Mouse (Mus musculus): ENCODE measurements around the gene U2surp. TPM values are rescaled to one million over a fixed set of nuclear protein-coding genes. Genes with fewer than 3 reads are reported as not detected.

U2surp gene
- 37.8 and 51.2 TPM in 2 replicates for total RNA-seq (2014; rRNA removed)
- 116 and 138 TPM in 2 replicates for polyA plus RNA-seq (2015; fragmentation: Nextera tagmentation; extraction: Ambion mirVana)

GRCm38 (mm10) chr9:95511472-95512330 lies at the start of gene U2surp:
TSS of gene U2surp (minus strand) at chr9:95511996.
- Histone ChIP-seq H3K27ac (ENCODE audit: low read depth, low read length) (peak within 1 kb of the TSS; percentile 78), H3K4me3 (ENCODE audit: low read depth, low read length) (peak within 1 kb of the TSS; percentile 64), H3K36me3 (ENCODE audit: insufficient read depth, low read length) (no peaks in the 10 kb centered on the region), H3K9ac (replicated peaks; ENCODE audit: low read length, poor library complexity, severe bottlenecking) (peak within 1 kb of the TSS; percentile 66), H3K4me2 (ENCODE audit: low read depth, low read length, poor library complexity, severe bottlenecking) (peak within 1 kb of the TSS; percentile 89), H3K27me3 (ENCODE audit: insufficient read depth, low read length) (no peaks in the 10 kb centered on the region), H3K4me1 (ENCODE audit: insufficient read depth, low read length) (peaks cover 4% of the 10 kb centered on the region; the same call in 1 of the 2 replicates), H3K9me3 (ENCODE audit: low read length) (no peaks in the 10 kb centered on the region)
- DNase-seq (ENCODE audit: low spot score) (peak; percentile 97), ATAC-seq (ENCODE audit: low FRiP score) (peak; percentile 96)
- under 1% methylated on average over 74 of the region's 74 CpGs for WGBS
- no peak for TF ChIP-seq CTCF (IDR thresholded peaks at IDR 0.05)

DNA sequence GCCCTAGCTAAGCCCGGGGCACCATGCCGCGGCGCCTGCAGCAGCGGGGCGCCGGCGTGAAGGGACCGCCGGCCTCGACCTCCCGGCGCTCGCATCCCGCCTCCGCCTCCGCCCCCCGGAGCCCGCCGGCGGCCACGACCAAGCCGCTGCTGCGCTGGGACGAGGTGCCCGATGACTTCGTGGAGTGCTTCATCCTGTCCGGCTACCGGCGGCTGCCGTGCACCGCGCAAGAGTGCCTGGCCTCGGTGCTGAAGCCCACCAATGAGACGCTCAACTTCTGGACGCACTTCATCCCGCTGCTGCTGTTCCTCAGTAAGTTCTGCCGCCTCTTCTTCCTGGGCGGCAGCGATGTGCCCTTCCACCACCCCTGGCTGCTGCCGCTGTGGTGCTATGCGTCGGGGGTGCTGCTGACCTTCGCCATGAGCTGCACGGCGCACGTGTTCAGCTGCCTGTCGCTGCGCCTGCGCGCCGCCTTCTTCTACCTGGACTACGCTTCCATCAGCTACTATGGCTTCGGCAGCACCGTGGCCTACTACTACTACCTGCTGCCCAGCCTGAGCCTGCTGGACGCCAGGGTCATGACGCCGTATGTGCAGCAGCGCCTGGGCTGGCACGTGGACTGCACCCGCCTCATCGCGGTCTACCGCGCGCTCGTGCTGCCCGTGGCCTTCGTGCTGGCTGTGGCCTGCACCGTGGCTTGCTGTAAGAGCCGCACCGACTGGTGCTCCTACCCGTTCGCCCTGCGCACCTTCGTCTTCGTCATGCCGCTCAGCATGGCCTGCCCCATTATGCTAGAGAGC lies 48.3 kb upstream of the U2surp start:
- Histone ChIP-seq H3K4me1 (ENCODE audit: insufficient read depth, low read length) (peaks cover 26% of the 10 kb centered on the region), H3K27ac (ENCODE audit: low read depth, low read length) (peak overlapping the region; percentile 78), H3K9me3 (ENCODE audit: low read length) (no peaks in the 10 kb centered on the region), H3K27me3 (ENCODE audit: insufficient read depth, low read length) (0 out of 2 replicates have a peak, but pooled peaks cover 3% of the 10 kb centered on the region), H3K36me3 (ENCODE audit: insufficient read depth, low read length) (no peaks in the 10 kb centered on the region), H3K4me2 (ENCODE audit: low read depth, low read length, poor library complexity, severe bottlenecking) (peak overlapping the region; percentile 95), H3K4me3 (ENCODE audit: low read depth, low read length) (peak overlapping the region; percentile 66), H3K9ac (replicated peaks; ENCODE audit: low read length, poor library complexity, severe bottlenecking) (peak overlapping the region; percentile 80)
- no peak for TF ChIP-seq CTCF (IDR thresholded peaks at IDR 0.05)
- WGBS = 8% methylated on average over 77 of the region's 78 CpGs
- peak; percentile 72 for DNase-seq (ENCODE audit: low spot score)
- ATAC-seq (ENCODE audit: low FRiP score) = peak; percentile 82

DNA sequence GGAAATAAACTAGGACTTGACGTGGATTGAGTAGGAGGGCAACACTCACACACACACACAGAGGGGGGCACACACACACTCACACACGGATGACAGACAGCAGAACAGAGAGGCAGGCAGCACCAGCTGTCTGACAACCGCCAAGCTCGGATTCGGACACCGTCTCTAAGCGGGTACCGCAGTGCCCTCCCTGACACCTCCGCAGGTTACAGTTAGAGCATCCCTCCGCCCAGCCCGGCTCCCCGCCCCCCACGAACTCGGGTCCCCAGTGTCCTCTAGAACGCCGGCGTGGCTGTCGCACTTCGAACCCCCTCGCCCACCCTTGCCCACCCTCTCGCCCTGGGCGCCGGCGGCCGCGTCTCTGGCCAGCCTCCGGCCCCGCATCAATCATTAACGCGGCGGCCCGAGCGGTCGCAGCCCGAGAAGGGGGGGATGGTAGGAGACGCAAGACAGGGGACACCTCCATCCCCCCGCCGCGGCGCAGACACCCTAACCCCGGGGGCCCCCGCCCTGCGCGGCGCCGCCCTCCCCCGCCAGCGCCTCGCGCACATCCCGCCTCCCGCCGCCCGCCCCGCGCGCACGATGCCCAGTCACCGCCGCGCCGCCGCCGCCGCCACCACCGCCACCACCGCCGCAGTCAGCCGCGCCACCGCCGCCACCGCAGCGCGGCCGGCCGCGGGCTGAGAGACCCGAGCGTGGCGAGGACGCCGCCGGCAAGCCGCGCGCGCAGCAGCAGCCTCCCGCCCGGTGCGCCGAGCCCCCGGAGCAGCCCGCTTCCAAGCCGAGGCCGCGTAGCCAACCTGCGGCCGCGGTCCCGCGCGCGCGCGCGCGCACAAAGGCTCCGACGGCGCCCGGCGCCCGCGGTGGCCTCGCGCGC lies 47.5 kb upstream of the U2surp start, which contains the start of gene Paqr9:
Gene Paqr9, plus strand, starts transcription at position 599 of the 877 bp plus-strand sequence.
- peak within 1 kb of the TSS; percentile 95 for H3K4me2 ChIP-seq (ENCODE audit: low read depth, low read length, poor library complexity, severe bottlenecking)
- H3K36me3 ChIP-seq (ENCODE audit: insufficient read depth, low read length) = no peaks in the 10 kb centered on the region
- ATAC-seq (ENCODE audit: low FRiP score) = peak; percentile 72
- TF ChIP-seq CTCF (IDR thresholded peaks at IDR 0.05) = no peak
- peak within 1 kb of the TSS; percentile 66 for H3K4me3 ChIP-seq (ENCODE audit: low read depth, low read length)
- 0 out of 2 replicates have a peak, but pooled peaks cover 3% of the 10 kb centered on the region for H3K27me3 ChIP-seq (ENCODE audit: insufficient read depth, low read length)
- peaks cover 26% of the 10 kb centered on the region for H3K4me1 ChIP-seq (ENCODE audit: insufficient read depth, low read length)
- under 1% methylated on average over 22 of the region's 118 CpGs for WGBS
- H3K9me3 ChIP-seq (ENCODE audit: low read length) = no peaks in the 10 kb centered on the region
- H3K27ac ChIP-seq (ENCODE audit: low read depth, low read length) = peak within 1 kb of the TSS; percentile 78
- peak; percentile 49 for DNase-seq (ENCODE audit: low spot score)
- peak within 1 kb of the TSS; percentile 80 for H3K9ac ChIP-seq (replicated peaks; ENCODE audit: low read length, poor library complexity, severe bottlenecking)

GRCm38 (mm10) chr9:95558726-95559058 lies 46.9 kb upstream of the U2surp start:
- Histone ChIP-seq H3K4me3 (ENCODE audit: low read depth, low read length) (peak overlapping the region; percentile 66), H3K4me1 (ENCODE audit: insufficient read depth, low read length) (peaks cover 26% of the 10 kb centered on the region), H3K36me3 (ENCODE audit: insufficient read depth, low read length) (no peaks in the 10 kb centered on the region), H3K4me2 (ENCODE audit: low read depth, low read length, poor library complexity, severe bottlenecking) (peak overlapping the region; percentile 95), H3K9ac (replicated peaks; ENCODE audit: low read length, poor library complexity, severe bottlenecking) (peak overlapping the region; percentile 80), H3K27me3 (ENCODE audit: insufficient read depth, low read length) (0 out of 2 replicates have a peak, but pooled peaks cover 3% of the 10 kb centered on the region), H3K9me3 (ENCODE audit: low read length) (no peaks in the 10 kb centered on the region), H3K27ac (ENCODE audit: low read depth, low read length) (peak overlapping the region; percentile 78; the same call in 1 of the 2 replicates)
- WGBS = 9% methylated on average over 11 of the region's 11 CpGs
- DNase-seq (ENCODE audit: low spot score) (no peak), ATAC-seq (ENCODE audit: low FRiP score) (no peak)
- no peak for TF ChIP-seq CTCF (IDR thresholded peaks at IDR 0.05)

DNA sequence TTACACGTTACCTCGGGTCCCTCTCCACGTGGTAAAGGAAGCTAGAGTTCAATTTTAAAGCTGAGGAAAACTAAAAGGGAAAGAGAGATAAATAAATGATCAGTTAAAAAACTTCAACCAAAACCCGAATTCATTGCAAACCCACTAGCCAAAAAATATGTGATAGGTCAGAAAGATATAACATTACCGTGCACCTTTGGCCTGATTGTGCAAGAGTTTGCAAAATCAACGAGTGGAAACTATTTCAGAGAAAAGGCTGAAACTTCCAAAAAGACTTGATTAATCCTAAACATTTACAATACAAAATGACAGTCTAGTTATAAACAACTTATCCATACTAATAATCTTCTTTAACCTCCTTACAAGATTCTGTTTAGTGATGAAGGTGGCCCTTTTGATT lies 45.9 kb upstream of the U2surp start:
- Histone ChIP-seq H3K4me1 (ENCODE audit: insufficient read depth, low read length) (peaks cover 21% of the 10 kb centered on the region), H3K4me2 (ENCODE audit: low read depth, low read length, poor library complexity, severe bottlenecking) (no peak overlapping the region), H3K4me3 (ENCODE audit: low read depth, low read length) (no peak overlapping the region), H3K27ac (ENCODE audit: low read depth, low read length) (no peak overlapping the region), H3K9me3 (ENCODE audit: low read length) (no peaks in the 10 kb centered on the region), H3K36me3 (ENCODE audit: insufficient read depth, low read length) (no peaks in the 10 kb centered on the region), H3K9ac (replicated peaks; ENCODE audit: low read length, poor library complexity, severe bottlenecking) (no peak overlapping the region), H3K27me3 (ENCODE audit: insufficient read depth, low read length) (0 out of 2 replicates have a peak, but pooled peaks cover 3% of the 10 kb centered on the region)
- ATAC-seq (ENCODE audit: low FRiP score) (no peak), DNase-seq (ENCODE audit: low spot score) (no peak)
- WGBS = 66% methylated on average over 6 of the region's 6 CpGs
- TF ChIP-seq CTCF (IDR thresholded peaks at IDR 0.05) = no peak

Data from midbrain, postnatal 0 days (tissue).